ENCODE assay signal across 16 mouse cellular contexts in genomic region chr2:135700686-135701413, GRCm38 (mm10). TPM values are rescaled to one million over a fixed set of nuclear protein-coding genes. Genes with fewer than 3 reads are reported as not detected.
DNase-seq lines count a peak whose midpoint lies in the region; ATAC-seq lines count a peak whose summit lies in the region.
"Had no signal": no experiment of that assay in that cellular context is flagged by ENCODE, and none has a peak within 500 bp of the region (broad histone marks: within the 10 kb centered on the region; RNA-seq: fewer than 3 reads in every experiment).

No protein-coding gene starts in this region.

- ATAC-seq in heart, embryonic 16.5 days (replicated peaks; ENCODE audit: extremely low read depth, insufficient read depth, low FRiP score): 0 out of 2 replicates have a peak, but pooled peaks have one; percentile 49
- ATAC-seq in hematopoietic stem cell, adult 5-6 weeks (replicated peaks in 1 of 2; ENCODE audit: insufficient read depth in 1 of 2, low FRiP score in 2 of 2, low TSS enrichment in 1 of 2, low read depth in 1 of 2, poor library complexity in 2 of 2, severe bottlenecking in 2 of 2): peak; percentile 37 to 79; a peak in 2 of 4 replicates
- ATAC-seq: intestine, embryonic 16.5 days had no signal

- 60% methylated on average over 7 of the region's 7 CpGs for WGBS in heart, embryonic 16.5 days

- no peaks in the 10 kb centered on the region; the same call in 1 of the 2 replicates for H3K9me3 ChIP-seq in heart, embryonic 16.5 days (replicated peaks; ENCODE audit: control insufficient read depth, low read length)
- no peaks in the 10 kb centered on the region for H3K9me3 ChIP-seq in megakaryocyte, embryonic 14.5 days
- H3K9me3 ChIP-seq: midbrain, embryonic 12.5 days had no signal

- no peak overlapping the region for H3K4me3 ChIP-seq in heart, embryonic 16.5 days (ENCODE audit: low read length)
- peak overlapping the region; percentile 53 for H3K4me3 ChIP-seq in megakaryocyte, embryonic 14.5 days (replicated peaks)
- H3K4me3 ChIP-seq: gastrocnemius, adult 2 months; midbrain, embryonic 12.5 days had no signal

- peaks cover 10% of the 10 kb centered on the region; the same call in 1 of the 2 replicates for H3K36me3 ChIP-seq in heart, embryonic 16.5 days (ENCODE audit: control insufficient read depth, insufficient read depth)
- peaks cover 25% of the 10 kb centered on the region for H3K36me3 ChIP-seq in megakaryocyte, embryonic 14.5 days (replicated peaks; ENCODE audit: low read length)
- H3K36me3 ChIP-seq: midbrain, embryonic 12.5 days had no signal

- H3K27me3 ChIP-seq in heart, embryonic 16.5 days (ENCODE audit: control insufficient read depth, insufficient read depth, low read length): no peaks in the 10 kb centered on the region
- H3K27me3 ChIP-seq in megakaryocyte, embryonic 14.5 days (replicated peaks): no peaks in the 10 kb centered on the region
- H3K27me3 ChIP-seq: CH12.LX; midbrain, embryonic 12.5 days had no signal

- H3K4me2 ChIP-seq in heart, embryonic 16.5 days (ENCODE audit: low read depth, low read length): no peak overlapping the region
- H3K4me2 ChIP-seq: midbrain, embryonic 12.5 days had no signal

- no peak for DNase-seq in heart, postnatal 36 days
- DNase-seq in c-Kit-positive CD71-negative TER-119-negative erythroid progenitor cells, embryonic 14.5 days (ENCODE audit: low read depth): peak; percentile 23
- no peak for DNase-seq in thymus, postnatal 14 days
- DNase-seq in thymus, postnatal 36 days: no peak
- DNase-seq: adrenal gland, adult 2 months; cerebellum, postnatal 14 days; gastrocnemius, adult 2 months; kidney, postnatal 4 days; right cerebral cortex, postnatal 14 days; thymus, adult 2 months had no signal

- H3K27ac ChIP-seq in heart, embryonic 16.5 days (ENCODE audit: low read length): peak overlapping the region; percentile 63
- H3K27ac ChIP-seq: gastrocnemius, adult 2 months; midbrain, embryonic 12.5 days had no signal

- H3K4me1 ChIP-seq in heart, embryonic 16.5 days (ENCODE audit: control insufficient read depth, insufficient read depth, low read length): 0 out of 2 replicates have a peak, but pooled peaks cover 3% of the 10 kb centered on the region
- peaks cover 32% of the 10 kb centered on the region for H3K4me1 ChIP-seq in megakaryocyte, embryonic 14.5 days
- H3K4me1 ChIP-seq: midbrain, embryonic 12.5 days had no signal

- H3K9ac ChIP-seq in heart, embryonic 16.5 days (ENCODE audit: low read length): 0 out of 2 replicates have a peak overlapping the region, but pooled peaks have one; percentile 3
- H3K9ac ChIP-seq: midbrain, embryonic 12.5 days had no signal

- intact Hi-C loops in heart, postnatal 36 days (cut with DNase I): no loop called here

RNA-seq across cellular contexts. Expression of gene Plcb4, which starts 42.0 kb away (rescaled TPM):
- polyA plus RNA-seq in heart, embryonic 16.5 days (2015; fragmentation: Nextera tagmentation; extraction: Ambion mirVana): 31.9 and 40.2 TPM in 2 replicates
- total RNA-seq in heart, postnatal 36 days (2021): 10 to 100 TPM; 57.1 to 79.8 TPM
- 36.1 and 38.5 TPM in 2 replicates for total RNA-seq in hematopoietic stem cell, adult 5-6 weeks (2017)
- 5.4 TPM in 1 of 2 replicates, not detected in the other for polyA plus RNA-seq in megakaryocyte, embryonic 14.5 days (2012; ENCODE audit: insufficient read depth, low replicate concordance)
- total RNA-seq: CH12.LX had no signal
